Mouse (Mus musculus): ENCODE results near the gene Kcnab2. TPM values are rescaled to one million over a fixed set of nuclear protein-coding genes. Genes with fewer than 3 reads are reported as not detected.

Gene Kcnab2
- total and polyA plus RNA-seq, 3 experiments, result 82.9 to 118 TPM; not detected in 1

GRCm38 (mm10) chr4:152520083-152520482, 42.4 kb upstream of the Kcnab2 start (continued):
- TF ChIP-seq MEF2A (IDR thresholded peaks at IDR 0.05; ENCODE audit: extremely low read depth, insufficient replicate concordance, low read depth, low read length, poor library complexity, severe bottlenecking) (no peak), TCF12 (IDR thresholded peaks at IDR 0.05; ENCODE audit: low read depth, low read length) (no peak), NRF1 (IDR thresholded peaks at IDR 0.05; ENCODE audit: insufficient read depth, low read depth, low read length, poor library complexity, severe bottlenecking) (no peak), MYC (IDR thresholded peaks at IDR 0.05; ENCODE audit: low read depth, low read length) (no peak), MXI1 (IDR thresholded peaks at IDR 0.05; ENCODE audit: low read depth, low read length) (no peak), ELF1 (IDR thresholded peaks at IDR 0.05; ENCODE audit: low read depth, low read length) (no peak), MAZ (IDR thresholded peaks at IDR 0.05; ENCODE audit: low read depth, low read length) (no peak), POLR2A (IDR thresholded peaks at IDR 0.05; ENCODE audit: control insufficient read depth in 1 of 2, insufficient read depth in 1 of 2, low read depth in 1 of 2, low read length in 2 of 2, poor library complexity in 1 of 2) (no peak), TAL1 (IDR thresholded peaks at IDR 0.05; ENCODE audit: low read length) (no peak), CHD2 (IDR thresholded peaks at IDR 0.05; ENCODE audit: low read length) (no peak), KAT2A (conservative IDR thresholded peaks at IDR 0.05; ENCODE audit: low read depth, low read length) (no peak), JUND (IDR thresholded peaks at IDR 0.05; ENCODE audit: low read depth, low read length) (no peak), USF2 (IDR thresholded peaks at IDR 0.05; ENCODE audit: borderline replicate concordance in 1 of 2, insufficient read depth in 1 of 2, low read depth in 1 of 2, low read length in 2 of 2) (no peak), SMC3 (IDR thresholded peaks at IDR 0.05; ENCODE audit: low read depth, low read length) (peak; percentile 9; the same call in 1 of the 2 replicates), TBP (IDR thresholded peaks at IDR 0.05; ENCODE audit: low read depth, low read length) (no peak), SIN3A (IDR thresholded peaks at IDR 0.05; ENCODE audit: low read length) (no peak), HCFC1 (IDR thresholded peaks at IDR 0.05; ENCODE audit: low read depth, low read length) (no peak)

GRCm38 (mm10) chr4:152519106-152519505, 41.4 kb upstream of the Kcnab2 start:
- no peaks in the 10 kb centered on the region for H3K36me3 ChIP-seq (ENCODE audit: control insufficient read depth in 1 of 2, insufficient read depth in 2 of 2, low read length in 2 of 2)
- TF ChIP-seq POLR2AphosphoS2 (IDR thresholded peaks at IDR 0.05; ENCODE audit: low read length) (no peak), TAL1 (IDR thresholded peaks at IDR 0.05; ENCODE audit: low read length) (no peak), MAFK (IDR thresholded peaks at IDR 0.05; ENCODE audit: borderline replicate concordance, low read depth, low read length) (no peak), MYC (IDR thresholded peaks at IDR 0.05; ENCODE audit: low read depth, low read length) (no peak), TCF12 (IDR thresholded peaks at IDR 0.05; ENCODE audit: low read depth, low read length) (no peak), MXI1 (IDR thresholded peaks at IDR 0.05; ENCODE audit: low read depth, low read length) (no peak), HCFC1 (IDR thresholded peaks at IDR 0.05; ENCODE audit: low read depth, low read length) (no peak), BHLHE40 (IDR thresholded peaks at IDR 0.05; ENCODE audit: borderline replicate concordance, low read depth, low read length) (no peak), SIN3A (IDR thresholded peaks at IDR 0.05; ENCODE audit: low read length) (no peak), E2F4 (IDR thresholded peaks at IDR 0.05; ENCODE audit: borderline replicate concordance, low read depth, low read length) (no peak), ETS1 (IDR thresholded peaks at IDR 0.05; ENCODE audit: low read depth, low read length) (no peak), POLR2A (IDR thresholded peaks at IDR 0.05; ENCODE audit: control insufficient read depth in 1 of 2, insufficient read depth in 1 of 2, low read depth in 1 of 2, low read length in 2 of 2, poor library complexity in 1 of 2) (no peak)
- no peaks in the 10 kb centered on the region for H3K79me2 ChIP-seq (ENCODE audit: control insufficient read depth, insufficient read depth, low read length, poor library complexity)
- no peaks in the 10 kb centered on the region for H3K27me3 ChIP-seq (ENCODE audit: control insufficient read depth in 1 of 2, insufficient read depth in 2 of 2, low read length in 2 of 2)
- H3K27ac ChIP-seq (ENCODE audit: control insufficient read depth, low read depth, low read length), result no peak overlapping the region
- DNase-seq (ENCODE audit: low read depth, low spot score), result no peak
- H3K4me3 ChIP-seq (ENCODE audit: control insufficient read depth in 1 of 2, insufficient read depth in 1 of 2, low read depth in 2 of 2, low read length in 2 of 2), result no peak overlapping the region
- H3K9me3 ChIP-seq (replicated peaks; ENCODE audit: insufficient read depth, low read length), result no peaks in the 10 kb centered on the region
- H3K4me1 ChIP-seq (ENCODE audit: control insufficient read depth in 1 of 2, insufficient read depth in 2 of 2, low read length in 2 of 2), result no peaks in the 10 kb centered on the region
- no peak overlapping the region for H3K9ac ChIP-seq (ENCODE audit: control insufficient read depth, low read depth, low read length, poor library complexity, severe bottlenecking)
